Mouse (Mus musculus): Measurements from ENCODE around the gene Gm4881.

Gm4881 gene

GRCm38 (mm10) chr7:24954450-24954849 lies 10.2 kb upstream of the Gm4881 start:
- no peak for DNase-seq (ENCODE audit: low spot score in 2 of 2)

- no peak for DNase-seq (ENCODE audit: low spot score in 2 of 2)
Observed at GRCm38 (mm10) chr7:24953966-24954365, 9.7 kb upstream of the Gm4881 start.

- DNase-seq (ENCODE audit: low spot score in 2 of 2) = peak in 1 of 2 experiments; percentile 62
Observed at GRCm38 (mm10) chr7:24949958-24950623, 5.8 kb upstream of the Gm4881 start.

GRCm38 (mm10) chr7:24948774-24949173 lies 4.5 kb upstream of the Gm4881 start:
- DNase-seq (ENCODE audit: low spot score in 2 of 2) = no peak

- no peak for DNase-seq (ENCODE audit: low spot score in 2 of 2)
Observed at GRCm38 (mm10) chr7:24947316-24948048, 3.2 kb upstream of the Gm4881 start.

- no peak for DNase-seq (ENCODE audit: low spot score in 2 of 2)
Observed at GRCm38 (mm10) chr7:24943641-24944040, 653 bp downstream of the Gm4881 start.

- no peak for DNase-seq (ENCODE audit: low spot score in 2 of 2)
Observed at GRCm38 (mm10) chr7:24931651-24932050, 12.6 kb downstream of the Gm4881 start.

- no peak for DNase-seq (ENCODE audit: low spot score in 2 of 2)
Observed at GRCm38 (mm10) chr7:24930475-24930874, 13.8 kb downstream of the Gm4881 start.

- no peak for DNase-seq (ENCODE audit: low spot score in 2 of 2)
Observed at GRCm38 (mm10) chr7:24919728-24920127, 24.6 kb downstream of the Gm4881 start.

GRCm38 (mm10) chr7:24918763-24919323 lies 25.5 kb downstream of the Gm4881 start:
- no peak for DNase-seq (ENCODE audit: low spot score in 2 of 2)

GRCm38 (mm10) chr7:24912480-24912879 lies 31.8 kb downstream of the Gm4881 start:
- no peak for DNase-seq (ENCODE audit: low spot score in 2 of 2)

- no peak for DNase-seq (ENCODE audit: low spot score in 2 of 2)
Observed at GRCm38 (mm10) chr7:24907211-24907748, 37.0 kb downstream of the Gm4881 start.

- DNase-seq (ENCODE audit: low spot score in 2 of 2) = no peak
Observed at GRCm38 (mm10) chr7:24906551-24906950, 37.7 kb downstream of the Gm4881 start.

- peak in 1 of 2 experiments; percentile 49 for DNase-seq (ENCODE audit: low spot score in 2 of 2)
Observed at GRCm38 (mm10) chr7:24904936-24905335, 39.4 kb downstream of the Gm4881 start.

- peak; percentile 92 to 98 for DNase-seq (ENCODE audit: low spot score in 2 of 2)
Observed at GRCm38 (mm10) chr7:24904070-24904483, 40.2 kb downstream of the Gm4881 start.

- DNase-seq (ENCODE audit: low spot score in 2 of 2) = no peak
Observed at GRCm38 (mm10) chr7:24903444-24903825, 40.9 kb downstream of the Gm4881 start.

GRCm38 (mm10) chr7:24902630-24903443 lies 41.5 kb downstream of the Gm4881 start, which contains the start of gene Arhgef1:
Gene Arhgef1 (plus strand): TSS chr7:24902912.
- peak in 1 of 2 experiments; percentile 34 for DNase-seq (ENCODE audit: low spot score in 2 of 2)

- DNase-seq (ENCODE audit: low spot score in 2 of 2) = no peak
Observed at GRCm38 (mm10) chr7:24902264-24902629, 42.0 kb downstream of the Gm4881 start.

GRCm38 (mm10) chr7:24901842-24902241 lies 42.5 kb downstream of the Gm4881 start:
- DNase-seq (ENCODE audit: low spot score in 2 of 2) = no peak

GRCm38 (mm10) chr7:24901114-24901513 lies 43.2 kb downstream of the Gm4881 start:
- DNase-seq (ENCODE audit: low spot score in 2 of 2) = no peak

- DNase-seq (ENCODE audit: low spot score in 2 of 2) = no peak
Observed at GRCm38 (mm10) chr7:24897959-24898358, 46.3 kb downstream of the Gm4881 start.

GRCm38 (mm10) chr7:24897224-24897623 lies 47.1 kb downstream of the Gm4881 start, which contains the start of gene Cd79a:
Gene Cd79a (plus strand): TSS chr7:24897381.
- no peak for DNase-seq (ENCODE audit: low spot score in 2 of 2)

Data from left cerebral cortex, adult 9 months (tissue).